Mouse (Mus musculus): ENCODE data around the gene Fam57a. TPM values are rescaled to one million over a fixed set of nuclear protein-coding genes. Genes with fewer than 3 reads are reported as not detected.
A peak's percentile ranks its signal among the peaks of the same experiment; 100 is the strongest.
"Not testable (repeated sequence)": the region's sequence is repeated elsewhere in the genome, so short reads cannot be mapped to it uniquely, and the experiment has no call there.

Fam57a gene
- polyA plus RNA-seq, 1 experiment, result 3.5 TPM

- Histone ChIP-seq H3K27ac (ENCODE audit: insufficient read depth, low read length) (no peak overlapping the region), H3K4me1 (ENCODE audit: control insufficient read depth, insufficient read depth, insufficient read length) (no peaks in the 10 kb centered on the region; the same call in 1 of the 2 replicates), H3K27me3 (ENCODE audit: control insufficient read depth, insufficient read depth, low read length) (peaks cover 8% of the 10 kb centered on the region; the same call in 1 of the 2 replicates), H3K4me3 (ENCODE audit: extremely low read depth, insufficient read depth, insufficient read length) (peak overlapping the region; percentile 64), H3K36me3 (ENCODE audit: control insufficient read depth, insufficient read depth, low read length) (no peaks in the 10 kb centered on the region)
- peak in 1 of 2 experiments; percentile 69 for DNase-seq (ENCODE audit: low read depth in 1 of 2, low spot score in 2 of 2)
- TF ChIP-seq POLR2A (IDR thresholded peaks at IDR 0.05; ENCODE audit: low read depth, low read length) (no peak), CTCF (IDR thresholded peaks at IDR 0.05; ENCODE audit: extremely low read depth, insufficient read depth, insufficient read length, insufficient replicate concordance) (no peak)
- 1% methylated on average over 89 of the region's 90 CpGs for WGBS
Measured at GRCm38 (mm10) chr11:76201761-76202674, 22.5 kb downstream of the Fam57a start.

- no peak for DNase-seq (ENCODE audit: low read depth in 1 of 2, low spot score in 2 of 2)
- Histone ChIP-seq H3K27me3 (ENCODE audit: control insufficient read depth, insufficient read depth, low read length) (peaks cover 5% of the 10 kb centered on the region; the same call in 1 of the 2 replicates), H3K4me1 (ENCODE audit: control insufficient read depth, insufficient read depth, insufficient read length) (no peaks in the 10 kb centered on the region; the same call in 1 of the 2 replicates), H3K36me3 (ENCODE audit: control insufficient read depth, insufficient read depth, low read length) (peaks cover 1% of the 10 kb centered on the region), H3K4me3 (ENCODE audit: extremely low read depth, insufficient read depth, insufficient read length) (no peak overlapping the region), H3K27ac (ENCODE audit: insufficient read depth, low read length) (no peak overlapping the region)
- 90% methylated on average over 5 of the region's 5 CpGs for WGBS
- TF ChIP-seq POLR2A (IDR thresholded peaks at IDR 0.05; ENCODE audit: low read depth, low read length), result no peak
Measured at GRCm38 (mm10) chr11:76206793-76207192, 27.3 kb downstream of the Fam57a start.

GRCm38 (mm10) chr11:76210228-76210985, 30.9 kb downstream of the Fam57a start:
- Histone ChIP-seq H3K27ac (ENCODE audit: insufficient read depth, low read length) (no peak overlapping the region), H3K36me3 (ENCODE audit: control insufficient read depth, insufficient read depth, low read length) (peaks cover 13% of the 10 kb centered on the region), H3K4me1 (ENCODE audit: control insufficient read depth, insufficient read depth, insufficient read length) (no peaks in the 10 kb centered on the region), H3K27me3 (ENCODE audit: control insufficient read depth, insufficient read depth, low read length) (no peaks in the 10 kb centered on the region), H3K4me3 (ENCODE audit: extremely low read depth, insufficient read depth, insufficient read length) (no peak overlapping the region)
- 84% methylated on average over 13 of the region's 13 CpGs for WGBS
- DNase-seq (ENCODE audit: low read depth in 1 of 2, low spot score in 2 of 2), result no peak
- TF ChIP-seq POLR2A (IDR thresholded peaks at IDR 0.05; ENCODE audit: low read depth, low read length) (no peak), CTCF (IDR thresholded peaks at IDR 0.05; ENCODE audit: extremely low read depth, insufficient read depth, insufficient read length, insufficient replicate concordance) (no peak)

- DNase-seq (ENCODE audit: low read depth in 1 of 2, low spot score in 2 of 2); H3K4me3 ChIP-seq (ENCODE audit: extremely low read depth, insufficient read depth, insufficient read length); H3K27ac ChIP-seq (ENCODE audit: insufficient read depth, low read length); H3K27me3 ChIP-seq (ENCODE audit: control insufficient read depth, insufficient read depth, low read length); H3K4me1 ChIP-seq (ENCODE audit: control insufficient read depth, insufficient read depth, insufficient read length): not testable (repeated sequence)
- H3K36me3 ChIP-seq (ENCODE audit: control insufficient read depth, insufficient read depth, low read length), result peaks cover 13% of the 10 kb centered on the region
- WGBS, result 88% methylated on average over 5 of the region's 6 CpGs
Measured at GRCm38 (mm10) chr11:76211595-76211994, 32.1 kb downstream of the Fam57a start.

GRCm38 (mm10) chr11:76213841-76214240, 34.4 kb downstream of the Fam57a start:
- Histone ChIP-seq H3K27me3 (ENCODE audit: control insufficient read depth, insufficient read depth, low read length) (no peaks in the 10 kb centered on the region), H3K27ac (ENCODE audit: insufficient read depth, low read length) (no peak overlapping the region), H3K36me3 (ENCODE audit: control insufficient read depth, insufficient read depth, low read length) (peaks cover 13% of the 10 kb centered on the region), H3K4me1 (ENCODE audit: control insufficient read depth, insufficient read depth, insufficient read length) (peaks cover 8% of the 10 kb centered on the region; the same call in 1 of the 2 replicates), H3K4me3 (ENCODE audit: extremely low read depth, insufficient read depth, insufficient read length) (no peak overlapping the region)
- TF ChIP-seq CTCF (IDR thresholded peaks at IDR 0.05; ENCODE audit: extremely low read depth, insufficient read depth, insufficient read length, insufficient replicate concordance), result no peak
- no peak for TF ChIP-seq POLR2A (IDR thresholded peaks at IDR 0.05; ENCODE audit: low read depth, low read length)
- DNase-seq (ENCODE audit: low read depth in 1 of 2, low spot score in 2 of 2), result no peak
- WGBS, result 96% methylated on average over 5 of the region's 5 CpGs

- no peak for DNase-seq (ENCODE audit: low read depth in 1 of 2, low spot score in 2 of 2)
- no peak overlapping the region for H3K4me3 ChIP-seq (ENCODE audit: extremely low read depth, insufficient read depth, insufficient read length)
- no peaks in the 10 kb centered on the region for H3K27me3 ChIP-seq (ENCODE audit: control insufficient read depth, insufficient read depth, low read length)
- H3K27ac ChIP-seq (ENCODE audit: insufficient read depth, low read length), result no peak overlapping the region
- WGBS, result 89% methylated on average over 2 of the region's 2 CpGs
- TF ChIP-seq POLR2A (IDR thresholded peaks at IDR 0.05; ENCODE audit: low read depth, low read length), result no peak
- peaks cover 11% of the 10 kb centered on the region for H3K36me3 ChIP-seq (ENCODE audit: control insufficient read depth, insufficient read depth, low read length)
- peaks cover 8% of the 10 kb centered on the region; the same call in 1 of the 2 replicates for H3K4me1 ChIP-seq (ENCODE audit: control insufficient read depth, insufficient read depth, insufficient read length)
Measured at GRCm38 (mm10) chr11:76215011-76215410, 35.5 kb downstream of the Fam57a start.
